Mouse (Mus musculus): ENCODE measurements around the gene Alpl.

Gene Alpl

DNA sequence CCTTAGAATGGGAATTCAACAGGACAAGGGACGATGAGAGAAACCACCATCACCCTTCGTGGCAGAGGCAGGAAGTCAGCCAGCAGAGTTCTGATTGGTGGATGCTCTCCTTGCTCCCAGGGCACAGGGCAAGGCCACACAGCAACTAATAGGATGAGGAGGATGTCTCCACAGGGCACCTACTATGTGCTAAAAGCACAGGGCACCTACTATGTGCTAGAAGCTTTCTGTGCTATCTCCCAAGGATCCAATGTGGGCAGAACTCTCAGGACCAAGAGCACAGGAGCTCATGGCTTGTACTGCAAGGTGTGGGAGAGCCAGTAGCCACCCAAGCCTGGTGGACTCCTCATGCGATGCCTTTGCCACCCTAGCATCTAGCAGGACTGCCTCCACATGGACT, 24.4 kb downstream of the Alpl start:
- in situ Hi-C loops (cut with MseI, MboI), result no loop called here

GRCm38 (mm10) chr4:137770901-137771612, 25.1 kb downstream of the Alpl start:
- in situ Hi-C loops (cut with MseI, MboI), result no loop called here

- in situ Hi-C loops (cut with MseI, MboI), result no loop called here
Measured at GRCm38 (mm10) chr4:137769635-137770034, 26.5 kb downstream of the Alpl start.

DNA sequence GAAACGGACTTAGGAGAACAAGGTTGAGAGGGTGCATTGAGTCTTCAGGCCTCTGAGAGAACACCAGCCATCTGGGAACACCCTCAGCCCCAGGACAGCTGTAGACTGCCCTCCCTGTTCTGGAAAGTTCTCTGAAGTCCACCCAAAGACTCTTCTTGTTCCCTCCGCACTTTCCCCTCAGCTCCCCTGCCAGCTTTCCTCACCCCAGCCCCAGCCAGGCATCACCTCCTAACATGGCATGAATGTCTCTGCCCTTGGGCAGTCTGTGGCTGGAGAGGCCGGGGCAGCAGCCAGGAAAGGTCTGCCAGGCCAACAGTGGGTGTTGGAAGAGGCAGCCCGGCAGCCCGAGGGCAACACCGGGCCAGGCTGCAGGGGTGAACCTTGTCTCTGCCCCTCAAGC, 27.4 kb downstream of the Alpl start:
- in situ Hi-C loops (cut with MseI, MboI), result no loop called here

DNA sequence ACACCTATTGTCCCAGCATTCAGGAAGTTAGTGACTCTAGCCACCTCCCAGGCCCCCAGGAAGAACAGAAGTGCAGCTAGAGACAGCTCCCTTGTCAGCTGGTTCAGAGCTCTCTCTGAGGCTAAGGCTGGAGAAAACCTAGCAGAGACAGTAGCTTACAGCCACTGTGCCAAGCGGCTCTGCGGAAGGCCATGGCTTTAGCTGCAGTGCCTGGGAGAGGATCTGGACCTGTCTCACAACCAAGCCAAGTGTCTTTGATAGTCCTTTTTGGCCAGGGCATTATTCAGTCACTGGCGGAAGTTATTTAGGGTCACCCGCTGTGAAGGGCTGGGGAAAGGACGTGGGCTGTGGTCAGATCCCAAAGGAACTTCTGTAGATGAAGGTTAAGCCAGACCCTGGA, 27.8 kb downstream of the Alpl start:
- in situ Hi-C loops (cut with MseI, MboI), result no loop called here

DNA sequence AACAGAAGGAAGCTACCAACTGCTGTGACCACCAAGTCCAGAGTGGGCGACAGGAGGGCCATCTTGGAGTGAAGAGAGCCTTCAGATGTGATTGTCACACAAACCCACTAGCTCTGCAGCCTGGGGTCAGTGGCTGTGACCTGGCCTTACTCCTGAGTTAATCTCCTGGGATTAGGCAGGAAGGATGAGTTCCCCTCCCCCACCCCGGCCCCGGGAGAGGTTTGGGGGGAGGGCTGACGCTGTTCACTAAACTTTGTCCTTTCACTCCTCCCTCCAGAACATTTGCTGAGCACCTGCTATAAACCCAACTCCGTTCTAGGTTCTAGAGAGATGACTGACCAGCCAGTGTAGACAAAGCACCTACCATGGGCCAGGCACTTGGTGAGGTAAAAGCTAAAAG, 29.8 kb downstream of the Alpl start:
- in situ Hi-C loops (cut with MseI, MboI), result no loop called here

- in situ Hi-C loops (cut with MseI, MboI), result no loop called here
Measured at GRCm38 (mm10) chr4:137765554-137765971, 30.6 kb downstream of the Alpl start.

DNA sequence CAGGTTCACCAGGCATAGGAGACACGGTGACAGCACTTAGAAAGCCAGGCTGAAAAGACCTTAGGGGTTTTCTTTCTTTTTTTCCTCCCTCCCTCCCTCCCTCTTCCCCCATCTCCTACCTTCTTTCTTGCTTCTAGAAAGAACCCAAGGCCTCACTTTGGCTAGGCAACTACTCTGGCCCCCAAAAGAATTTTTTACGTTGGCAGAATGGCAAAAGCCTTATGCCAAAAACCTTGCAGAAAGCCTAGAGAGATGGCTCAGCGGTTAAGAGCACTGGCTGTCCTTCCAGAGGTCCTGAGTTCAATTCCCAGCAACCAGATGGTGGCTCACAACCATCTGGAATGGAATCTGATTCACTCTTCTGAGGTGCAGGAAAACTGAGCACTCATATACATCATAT, 31.6 kb downstream of the Alpl start:
- in situ Hi-C loops (cut with MseI, MboI), result no loop called here

GRCm38 (mm10) chr4:137763920-137764495, 32.2 kb downstream of the Alpl start:
- in situ Hi-C loops (cut with MseI, MboI), result no loop called here

DNA sequence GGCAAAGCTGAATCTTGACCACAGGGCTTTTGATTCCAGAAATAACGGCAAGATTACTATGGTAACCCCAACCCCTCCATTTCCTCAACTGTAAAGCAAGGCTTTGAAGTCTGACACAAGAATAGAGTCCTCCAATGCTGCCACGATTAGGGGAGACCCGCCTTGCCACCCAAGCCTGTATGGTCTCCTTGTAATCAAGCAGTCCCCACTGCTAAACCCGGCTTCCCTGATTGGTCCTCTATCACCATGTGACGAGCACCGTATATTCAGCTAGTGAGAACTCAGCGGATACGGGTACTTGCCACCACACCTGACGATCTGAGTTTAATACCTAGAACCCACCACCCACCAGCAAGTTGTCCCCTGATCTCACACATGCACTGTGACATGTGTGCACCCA, 33.3 kb downstream of the Alpl start:
- in situ Hi-C loops (cut with MseI, MboI), result no loop called here

DNA sequence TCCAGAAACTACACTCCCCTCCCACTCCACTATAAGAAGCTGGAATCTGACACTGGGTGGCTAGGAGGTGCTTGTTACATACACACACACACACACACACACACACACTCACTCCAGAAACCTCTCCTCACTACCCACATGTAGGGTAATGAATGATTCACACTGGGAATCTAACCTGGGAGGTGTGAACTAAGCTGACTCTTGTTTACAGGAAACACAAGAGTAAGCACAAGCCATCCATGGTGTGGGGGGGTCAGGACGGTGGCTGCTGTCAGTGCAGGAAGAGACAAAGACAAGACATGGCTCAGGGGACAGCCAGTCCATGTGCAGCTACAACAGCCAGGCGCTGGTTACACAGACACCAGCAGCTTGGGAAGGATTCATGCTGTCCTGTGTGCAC, 41.7 kb downstream of the Alpl start:
- in situ Hi-C loops (cut with MseI, MboI), result no loop called here

DNA sequence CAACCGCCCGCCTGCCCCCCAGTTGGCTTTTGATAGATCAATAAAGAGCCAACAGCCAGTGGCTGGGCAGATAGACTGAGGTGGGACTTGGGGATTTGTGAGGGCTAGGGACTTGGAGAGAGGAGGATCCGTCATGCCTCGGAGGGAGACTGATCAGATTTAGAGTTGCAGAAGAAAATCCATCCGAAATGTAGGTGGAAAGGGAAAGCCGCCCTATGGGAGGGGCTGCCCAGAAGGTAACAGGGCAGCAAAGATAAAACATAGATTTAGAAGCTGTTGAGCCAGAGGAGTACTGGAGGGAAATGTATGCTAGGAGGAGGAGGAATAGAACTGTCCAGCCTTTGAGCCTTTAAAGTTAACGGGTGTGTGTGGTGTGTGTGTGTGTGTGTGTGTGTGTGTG, 43.0 kb downstream of the Alpl start:
- in situ Hi-C loops (cut with MseI, MboI), result no loop called here

GRCm38 (mm10) chr4:137752471-137752870, 43.7 kb downstream of the Alpl start:
- in situ Hi-C loops (cut with MseI, MboI), result no loop called here

- in situ Hi-C loops (cut with MseI, MboI), result no loop called here
Measured at GRCm38 (mm10) chr4:137751717-137752116, 44.5 kb downstream of the Alpl start.

- in situ Hi-C loops (cut with MseI, MboI), result no loop called here
Measured at GRCm38 (mm10) chr4:137751310-137751709, 44.9 kb downstream of the Alpl start.

- in situ Hi-C loops (cut with MseI, MboI), result no loop called here
Measured at GRCm38 (mm10) chr4:137750121-137750520, 46.1 kb downstream of the Alpl start.

DNA sequence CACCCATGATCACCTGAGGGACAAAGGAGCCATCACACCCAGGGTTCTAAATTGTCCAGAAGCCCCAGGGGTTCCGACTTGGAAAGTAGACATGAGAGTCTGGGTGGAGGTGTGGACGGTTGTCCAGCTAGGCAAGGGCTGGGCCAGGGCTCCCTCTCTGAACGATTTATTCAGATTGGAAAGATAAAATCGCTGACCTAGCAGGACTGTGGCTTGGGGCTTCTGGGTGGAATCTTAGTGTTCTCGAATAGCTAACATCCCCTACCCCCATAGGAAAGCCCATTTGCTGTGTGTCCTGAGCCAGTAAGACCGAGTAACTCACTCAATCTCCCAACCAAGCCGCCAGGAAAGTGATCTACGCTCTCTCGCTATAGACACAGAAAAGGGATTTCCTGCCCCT, 46.5 kb downstream of the Alpl start:
- in situ Hi-C loops (cut with MseI, MboI), result no loop called here

GRCm38 (mm10) chr4:137748726-137749125, 47.5 kb downstream of the Alpl start:
- in situ Hi-C loops (cut with MseI, MboI), result no loop called here

GRCm38 (mm10) chr4:137747590-137747989, 48.6 kb downstream of the Alpl start:
- in situ Hi-C loops (cut with MseI, MboI), result no loop called here

DNA sequence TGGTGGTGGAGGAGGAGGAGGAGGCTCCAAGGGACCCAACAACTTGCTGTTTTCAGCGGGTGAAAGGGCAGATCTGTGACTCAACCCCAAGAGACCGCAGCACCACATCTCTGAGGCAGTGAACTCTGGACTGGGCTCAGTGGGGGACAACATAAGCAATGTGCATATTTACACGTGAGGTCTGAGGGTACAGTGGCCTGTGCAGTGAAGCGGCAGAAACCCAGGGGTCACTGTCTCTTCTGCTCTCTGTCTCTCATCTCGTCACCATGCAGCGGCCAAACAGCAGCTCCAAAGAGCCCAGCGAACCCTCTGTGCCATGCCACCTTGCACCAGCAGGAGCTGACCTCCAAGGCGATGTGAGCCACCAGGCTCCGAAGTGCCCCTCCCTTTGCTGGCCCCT, 49.1 kb downstream of the Alpl start:
- in situ Hi-C loops (cut with MseI, MboI), result no loop called here

- in situ Hi-C loops (cut with MseI, MboI), result no loop called here
Measured at GRCm38 (mm10) chr4:137744433-137744918, 51.7 kb downstream of the Alpl start.

DNA sequence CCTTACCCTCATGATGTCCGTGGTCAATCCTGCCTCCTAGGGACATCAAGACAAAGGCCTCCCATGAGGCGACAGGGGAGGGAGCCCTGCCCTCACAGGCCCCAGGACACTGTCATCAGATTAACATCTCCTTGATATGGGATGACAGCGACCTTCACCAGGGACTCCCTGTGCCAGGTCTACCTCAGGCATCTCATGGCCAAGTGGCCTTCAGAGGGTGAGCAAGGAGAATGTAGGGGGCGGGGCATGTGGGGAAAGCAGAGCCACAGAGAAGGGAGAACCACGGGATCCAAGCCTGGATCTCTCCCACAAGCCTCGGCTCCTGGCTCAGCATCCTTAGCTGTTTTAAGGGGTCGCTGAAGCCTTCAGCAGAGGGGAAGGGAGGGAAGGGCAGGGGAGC, 52.4 kb downstream of the Alpl start:
- in situ Hi-C loops (cut with MseI, MboI), result no loop called here

DNA sequence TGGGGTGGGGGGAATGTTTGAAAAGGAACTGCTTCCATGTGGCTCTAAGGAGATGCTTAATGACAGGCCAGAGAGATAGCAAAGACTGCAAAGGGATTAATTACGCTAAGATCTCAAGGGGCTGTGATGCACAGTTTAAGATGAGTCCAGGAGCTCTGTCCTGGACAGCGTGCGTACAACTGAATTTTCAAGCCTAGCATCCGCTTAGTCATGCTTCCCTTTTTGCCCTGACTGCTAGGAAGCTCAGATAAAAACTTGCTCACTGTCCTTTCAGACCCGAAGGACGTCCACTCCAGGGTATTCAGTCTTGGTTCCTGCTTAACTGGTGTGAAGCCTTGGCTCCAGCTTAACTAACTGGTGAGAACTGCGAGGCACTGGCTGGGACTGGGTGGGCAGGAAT, 55.8 kb downstream of the Alpl start:
- in situ Hi-C loops (cut with MseI, MboI), result no loop called here

All from mouse trophoblast stem cell (cell line).